Mouse (Mus musculus) ES-E14 (cell line): ENCODE measurements around the gene Myl6b.
"Not testable (repeated sequence)": the region's sequence is repeated elsewhere in the genome, so short reads cannot be mapped to it uniquely, and the experiment has no call there.

ENCODE experiments used
- CHD2 ChIP-seq: IDR thresholded peaks from 2 replicates; pipeline ENCODE4 v1.6.1; 2014; ENCODE audit warnings: mild to moderate bottlenecking, low read depth, low read length, inconsistent platforms
- HCFC1 ChIP-seq: IDR thresholded peaks from 2 replicates; pipeline ENCODE4 v1.6.1; 2012; ENCODE audit warnings: low read length, inconsistent platforms, borderline replicate concordance; ENCODE audit not compliant: insufficient read depth
- MAFK ChIP-seq: IDR thresholded peaks from 2 replicates; pipeline ENCODE4 v1.6.1; 2014; ENCODE audit warnings: mild to moderate bottlenecking, low read depth, low read length, inconsistent platforms; ENCODE audit not compliant: insufficient read depth
- ZC3H11A ChIP-seq: IDR thresholded peaks from 2 replicates; pipeline ENCODE4 v1.6.1; 2012; ENCODE audit warnings: low read depth, mild to moderate bottlenecking, inconsistent platforms, low read length, borderline replicate concordance

DNA sequence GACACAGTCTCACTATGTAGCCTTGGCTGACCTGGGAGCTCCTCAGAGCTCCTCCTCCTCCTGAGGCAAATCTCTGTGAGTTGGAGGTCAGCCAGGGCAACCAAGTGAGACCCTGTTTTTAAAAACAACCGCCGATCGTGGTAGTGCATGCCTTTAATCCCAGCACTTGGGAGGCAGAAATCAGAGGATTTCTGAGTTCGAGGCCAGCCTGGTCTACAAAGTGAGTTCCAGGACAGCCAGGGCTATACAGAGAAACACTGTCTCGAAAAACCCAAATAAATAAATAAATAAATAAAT, 6.8 kb upstream of the Myl6b start:
- not testable (repeated sequence) for TF ChIP-seq MAFK, CHD2, HCFC1, ZC3H11A
